Mouse (Mus musculus) liver, embryonic 16.5 days (tissue): ENCODE results near the gene Npy5r. TPM values are rescaled to one million over a fixed set of nuclear protein-coding genes. Genes with fewer than 3 reads are reported as not detected.

Experiments used
- ATAC-seq: fragments of 200-750 bp; cut with Nextera tagmentation; 2 replicates; pipeline ENCODE4 v1.8.0; 2017; ENCODE audit warnings: low read depth, mild to moderate bottlenecking, moderate number of reproducible peaks, moderate library complexity
- H3K27ac ChIP-seq: fragments of 300-500 bp; sonication (generic); 2 replicates; pipeline ENCODE4 v1.5.1; 2014; ENCODE audit warnings: mild to moderate bottlenecking, low read length
- H3K27me3 ChIP-seq: fragments of 300-500 bp; sonication (generic); 2 replicates; pipeline ENCODE4 v1.6.1; 2014; ENCODE audit warnings: low read depth, low read length, mixed read lengths; ENCODE audit not compliant: control insufficient read depth, insufficient read depth
- H3K36me3 ChIP-seq: fragments of 300-500 bp; sonication (generic); 2 replicates; pipeline ENCODE4 v1.6.1; 2014; ENCODE audit warnings: mild to moderate bottlenecking; ENCODE audit not compliant: control insufficient read depth, insufficient read depth
- H3K4me1 ChIP-seq: fragments of 300-500 bp; sonication (generic); 2 replicates; pipeline ENCODE4 v1.6.1; 2014; ENCODE audit warnings: low read depth, low read length, mixed read lengths; ENCODE audit not compliant: control insufficient read depth
- H3K4me2 ChIP-seq: fragments of 300-500 bp; sonication (generic); 2 replicates; pipeline ENCODE4 v1.6.1; 2014; ENCODE audit warnings: low read depth, low read length, mixed read lengths
- H3K4me3 ChIP-seq: fragments of 300-500 bp; sonication (generic); 2 replicates; pipeline ENCODE4 v1.5.1; 2014; ENCODE audit warnings: low read depth, mild to moderate bottlenecking, low read length
- H3K9ac ChIP-seq: fragments of 300-500 bp; sonication (generic); 2 replicates; pipeline ENCODE4 v1.6.1; 2014; ENCODE audit warnings: low read depth, low read length
- H3K9me3 ChIP-seq: fragments of 300-500 bp; sonication (generic); replicated peaks from 2 replicates; pipeline ENCODE4 v1.6.1; 2016; ENCODE audit warnings: low read length; ENCODE audit not compliant: control insufficient read depth
- WGBS: fragments of 180-500 bp; shearing (Covaris S2); extraction: QIAGEN DNeasy Blood & Tissue Kit; methylation state at CpG from one replicate; pipeline ENCODE4 v1.1.7; 2014; ENCODE audit not compliant: insufficient replicate concordance; 5-methylcytosine and 5-hydroxymethylcytosine counted together
- polyA plus RNA-seq: library from polyadenylated mRNA; unstranded; fragments of >200 nt; fragmentation: Nextera tagmentation; extraction: Ambion mirVana; gene quantifications from 2 replicates; pipeline ENCODE4 v1.2.1, GENCODE M21; 2015

Npy5r gene
- not detected in 2 replicates for polyA plus RNA-seq

- no peaks in the 10 kb centered on the region for H3K4me1 ChIP-seq
- no peaks in the 10 kb centered on the region for H3K36me3 ChIP-seq
- H3K27ac ChIP-seq: no peak within 1 kb of the TSS
- no peak within 1 kb of the TSS for H3K4me2 ChIP-seq
- no peaks in the 10 kb centered on the region for H3K9me3 ChIP-seq
- 4% methylated on average over 43 of the region's 43 CpGs for WGBS
- peaks cover 10% of the 10 kb centered on the region for H3K27me3 ChIP-seq
- ATAC-seq: no peak
- H3K4me3 ChIP-seq: no peak within 1 kb of the TSS
- H3K9ac ChIP-seq: no peak within 1 kb of the TSS
Observed at GRCm38 (mm10) chr8:66687511-66688329, at the start of gene Npy5r. Gene Npy5r, minus strand, starts transcription at chr8:66688128.

- H3K4me1 ChIP-seq: no peaks in the 10 kb centered on the region
- H3K4me2 ChIP-seq: no peak overlapping the region
- no peak for ATAC-seq
- WGBS: 47% methylated on average over 5 of the region's 5 CpGs
- no peak overlapping the region for H3K9ac ChIP-seq
- H3K4me3 ChIP-seq: no peak overlapping the region
- H3K27me3 ChIP-seq: no peaks in the 10 kb centered on the region
- no peaks in the 10 kb centered on the region for H3K9me3 ChIP-seq
- no peaks in the 10 kb centered on the region for H3K36me3 ChIP-seq
- no peak overlapping the region for H3K27ac ChIP-seq
Observed at GRCm38 (mm10) chr8:66731957-66732356, 44.0 kb upstream of the Npy5r start.

- WGBS: 42% methylated on average over 7 of the region's 7 CpGs
- ATAC-seq: no peak
Observed at GRCm38 (mm10) chr8:66729446-66729845, 41.5 kb upstream of the Npy5r start.

GRCm38 (mm10) chr8:66722835-66723234 is 34.9 kb upstream of the Npy5r start:
- Histone ChIP-seq H3K9ac (no peak overlapping the region), H3K4me2 (no peak overlapping the region), H3K9me3 (no peaks in the 10 kb centered on the region), H3K27me3 (no peaks in the 10 kb centered on the region), H3K27ac (no peak overlapping the region), H3K36me3 (no peaks in the 10 kb centered on the region), H3K4me3 (no peak overlapping the region), H3K4me1 (no peaks in the 10 kb centered on the region)
- ATAC-seq: no peak
- 59% methylated on average over 2 of the region's 2 CpGs for WGBS

More at GRCm38 (mm10) chr8:66729446-66729845, 41.5 kb upstream of the Npy5r start:
- Histone ChIP-seq H3K27ac (no peak overlapping the region), H3K9ac (no peak overlapping the region), H3K27me3 (no peaks in the 10 kb centered on the region), H3K36me3 (no peaks in the 10 kb centered on the region), H3K4me1 (no peaks in the 10 kb centered on the region), H3K9me3 (no peaks in the 10 kb centered on the region), H3K4me2 (no peak overlapping the region), H3K4me3 (no peak overlapping the region)

GRCm38 (mm10) chr8:66714324-66714975 is 26.5 kb upstream of the Npy5r start:
- WGBS: 72% methylated on average over 7 of the region's 7 CpGs
- Histone ChIP-seq H3K4me3 (no peak overlapping the region), H3K9me3 (no peaks in the 10 kb centered on the region), H3K27ac (no peak overlapping the region), H3K4me1 (no peaks in the 10 kb centered on the region), H3K36me3 (no peaks in the 10 kb centered on the region), H3K9ac (no peak overlapping the region), H3K4me2 (no peak overlapping the region), H3K27me3 (no peaks in the 10 kb centered on the region)
- no peak for ATAC-seq

GRCm38 (mm10) chr8:66698782-66699181 is 10.9 kb upstream of the Npy5r start:
- H3K4me2 ChIP-seq: no peak overlapping the region
- no peak for ATAC-seq
- H3K4me1 ChIP-seq: no peaks in the 10 kb centered on the region
- 49% methylated on average over 7 of the region's 7 CpGs for WGBS
- H3K9me3 ChIP-seq: no peaks in the 10 kb centered on the region
- H3K27ac ChIP-seq: no peak overlapping the region
- no peak overlapping the region for H3K9ac ChIP-seq
- H3K36me3 ChIP-seq: no peaks in the 10 kb centered on the region
- H3K4me3 ChIP-seq: no peak overlapping the region
- H3K27me3 ChIP-seq: peaks cover 14% of the 10 kb centered on the region

GRCm38 (mm10) chr8:66698011-66698410 is 10.1 kb upstream of the Npy5r start:
- Histone ChIP-seq H3K4me3 (no peak overlapping the region), H3K27ac (no peak overlapping the region), H3K9ac (no peak overlapping the region), H3K27me3 (peaks cover 14% of the 10 kb centered on the region), H3K36me3 (no peaks in the 10 kb centered on the region), H3K9me3 (no peaks in the 10 kb centered on the region), H3K4me2 (no peak overlapping the region), H3K4me1 (no peaks in the 10 kb centered on the region)
- 7% methylated on average over 7 of the region's 7 CpGs for WGBS
- no peak for ATAC-seq

- no peak within 1 kb of the TSS for H3K4me3 ChIP-seq
- H3K4me2 ChIP-seq: 0 out of 2 replicates have a peak within 1 kb of the TSS, but pooled peaks have one; percentile 6
- ATAC-seq: no peak
- H3K27me3 ChIP-seq: peaks cover 14% of the 10 kb centered on the region
- no peak within 1 kb of the TSS for H3K27ac ChIP-seq
- H3K4me1 ChIP-seq: no peaks in the 10 kb centered on the region
- no peaks in the 10 kb centered on the region for H3K36me3 ChIP-seq
- H3K9ac ChIP-seq: no peak within 1 kb of the TSS
- 3% methylated on average over 30 of the region's 30 CpGs for WGBS
- H3K9me3 ChIP-seq: no peaks in the 10 kb centered on the region
Observed at GRCm38 (mm10) chr8:66696970-66697843, 9.3 kb upstream of the Npy5r start, which contains the start of gene Npy1r. Gene Npy1r, plus strand, starts transcription at chr8:66697192.
